Mouse (Mus musculus): ENCODE results near the gene Wipf1.

Gene Wipf1

DNA sequence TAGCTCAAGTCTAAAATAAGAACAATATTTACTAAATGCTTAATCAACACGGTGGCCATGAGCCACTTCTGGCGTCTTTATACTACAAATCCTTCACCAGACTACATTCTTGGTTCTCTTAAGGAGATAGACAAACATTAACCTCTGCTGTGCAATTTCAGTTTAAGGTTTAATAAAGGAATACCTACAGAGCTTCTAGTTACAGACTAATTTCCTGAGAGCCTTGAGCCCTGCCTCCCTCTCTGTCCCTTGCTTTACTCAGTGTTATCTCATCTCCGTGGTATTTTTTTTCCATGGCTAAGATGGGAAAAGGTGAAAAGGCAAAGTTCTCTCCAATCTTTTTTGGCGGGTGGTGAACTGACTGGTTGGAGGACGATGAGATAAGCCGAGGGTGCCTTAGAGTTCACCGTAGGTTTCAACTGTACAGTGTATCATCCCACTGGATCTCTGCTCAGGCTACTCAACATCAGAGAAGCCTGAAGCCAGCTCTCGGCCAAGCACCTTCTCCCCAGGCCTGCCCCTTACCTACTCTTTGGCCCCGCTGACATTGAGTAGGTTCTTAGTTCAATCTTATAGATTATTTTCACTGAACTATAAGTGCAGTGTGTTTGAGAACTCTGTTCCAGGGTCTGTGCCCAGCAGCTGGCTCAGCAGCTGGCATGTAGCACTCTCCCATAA is 149.1 kb downstream of the Wipf1 start:
- DNase-seq, result no peak

DNA sequence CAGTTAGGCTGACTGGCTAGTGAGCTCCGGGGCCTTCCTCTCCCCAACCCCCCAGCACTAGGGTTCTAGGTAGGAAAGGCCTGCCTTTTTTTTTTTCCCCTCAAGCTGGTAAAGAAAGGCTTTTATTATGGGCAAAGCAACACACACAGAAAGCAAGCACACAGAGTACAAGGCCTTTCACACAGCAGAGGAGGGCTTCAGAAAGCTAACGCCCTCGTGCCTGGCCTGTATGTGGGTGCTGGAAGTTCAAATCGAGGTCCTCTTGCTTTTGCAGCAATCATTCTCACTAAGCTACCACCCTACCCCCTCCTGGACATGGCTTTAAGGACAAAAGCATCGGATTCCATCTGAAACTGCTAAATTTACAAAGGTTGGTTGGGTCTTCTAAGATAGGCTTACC is 149.9 kb downstream of the Wipf1 start:
- no peak for DNase-seq
